Mouse (Mus musculus) ZHBTc4 (cell line): ENCODE data around the gene Ocel1.
A peak's percentile ranks its signal among the peaks of the same experiment; 100 is the strongest.
"Not testable (repeated sequence)": the region's sequence is repeated elsewhere in the genome, so short reads cannot be mapped to it uniquely, and the experiment has no call there.

Experiments
- DNase-seq: peaks from one replicate; pipeline ENCODE4 v3.0.0-alpha.2; 2011; ENCODE audit warnings: low read depth, low spot score

The Ocel1 gene

GRCm38 (mm10) chr8:71371236-71371848 lies at the start of gene Ocel1:
TSS of gene Ocel1 (plus strand) at chr8:71371298.
- DNase-seq, result peak; percentile 100

GRCm38 (mm10) chr8:71322939-71323338 lies 48.2 kb upstream of the Ocel1 start:
- DNase-seq, result no peak

- peak; percentile 39 for DNase-seq
Observed at GRCm38 (mm10) chr8:71324848-71325247, 46.2 kb upstream of the Ocel1 start.

GRCm38 (mm10) chr8:71337834-71338233 lies 33.3 kb upstream of the Ocel1 start:
- DNase-seq, result not testable (repeated sequence)

GRCm38 (mm10) chr8:71340625-71341024 lies 30.5 kb upstream of the Ocel1 start:
- DNase-seq, result peak; percentile 55

- no peak for DNase-seq
Observed at GRCm38 (mm10) chr8:71346581-71346980, 24.5 kb upstream of the Ocel1 start.

GRCm38 (mm10) chr8:71351117-71351516 lies 20.0 kb upstream of the Ocel1 start:
- no peak for DNase-seq

- DNase-seq, result no peak
Observed at GRCm38 (mm10) chr8:71351520-71351919, 19.6 kb upstream of the Ocel1 start.

GRCm38 (mm10) chr8:71358026-71358425 lies 13.1 kb upstream of the Ocel1 start:
- DNase-seq, result peak; percentile 55

- peak; percentile 98 for DNase-seq
Observed at GRCm38 (mm10) chr8:71366771-71367528, 4.1 kb upstream of the Ocel1 start, which contains the start of gene Use1. TSS of gene Use1 (plus strand) at chr8:71366848.

- no peak for DNase-seq
Observed at GRCm38 (mm10) chr8:71367529-71368176, 3.4 kb upstream of the Ocel1 start.

GRCm38 (mm10) chr8:71368366-71368765 lies 2.7 kb upstream of the Ocel1 start:
- DNase-seq, result no peak

- no peak for DNase-seq
Observed at GRCm38 (mm10) chr8:71369040-71369718, 1.9 kb upstream of the Ocel1 start.

- DNase-seq, result no peak
Observed at GRCm38 (mm10) chr8:71370711-71371235, 325 bp upstream of the Ocel1 start.

GRCm38 (mm10) chr8:71372427-71372826 lies 1.3 kb downstream of the Ocel1 start:
- no peak for DNase-seq

- no peak for DNase-seq
Observed at GRCm38 (mm10) chr8:71373000-71373399, 1.9 kb downstream of the Ocel1 start.

- peak; percentile 62 for DNase-seq
Observed at GRCm38 (mm10) chr8:71374616-71375206, 3.6 kb downstream of the Ocel1 start.

- peak; percentile 95 for DNase-seq
Observed at GRCm38 (mm10) chr8:71375581-71376422, 4.7 kb downstream of the Ocel1 start.

- no peak for DNase-seq
Observed at GRCm38 (mm10) chr8:71376423-71377030, 5.4 kb downstream of the Ocel1 start.

- DNase-seq, result no peak
Observed at GRCm38 (mm10) chr8:71379008-71379407, 7.9 kb downstream of the Ocel1 start.
